Mouse (Mus musculus) ES-Bruce4 (cell line): ENCODE results near the gene Abcc12.

Experiments used
- CTCF ChIP-seq: IDR thresholded peaks from one replicate; pipeline ENCODE4 v1.8.1; 2011; ENCODE audit warnings: low read depth, low read length
- EP300 ChIP-seq: IDR thresholded peaks from 2 replicates; pipeline ENCODE4 v1.6.1; 2011; ENCODE audit warnings: low read depth, low read length; ENCODE audit not compliant: insufficient read depth
- POLR2A ChIP-seq: IDR thresholded peaks from one replicate; pipeline ENCODE4 v1.8.1; 2011; ENCODE audit warnings: low read length; ENCODE audit not compliant: insufficient read depth

GRCm38 (mm10) chr8:86580458-86580857 lies at the start of gene Abcc12:
- no peak for TF ChIP-seq EP300
- no peak for TF ChIP-seq CTCF
- no peak for TF ChIP-seq POLR2A
